Mouse (Mus musculus): Measurements from ENCODE around the gene Coro1b. TPM values are rescaled to one million over a fixed set of nuclear protein-coding genes. Genes with fewer than 3 reads are reported as not detected.
A peak's percentile ranks its signal among the peaks of the same experiment; 100 is the strongest.

Coro1b gene
- total and polyA plus RNA-seq, 2 experiments from 2014 or later, result 97.2 to 120 TPM

DNA sequence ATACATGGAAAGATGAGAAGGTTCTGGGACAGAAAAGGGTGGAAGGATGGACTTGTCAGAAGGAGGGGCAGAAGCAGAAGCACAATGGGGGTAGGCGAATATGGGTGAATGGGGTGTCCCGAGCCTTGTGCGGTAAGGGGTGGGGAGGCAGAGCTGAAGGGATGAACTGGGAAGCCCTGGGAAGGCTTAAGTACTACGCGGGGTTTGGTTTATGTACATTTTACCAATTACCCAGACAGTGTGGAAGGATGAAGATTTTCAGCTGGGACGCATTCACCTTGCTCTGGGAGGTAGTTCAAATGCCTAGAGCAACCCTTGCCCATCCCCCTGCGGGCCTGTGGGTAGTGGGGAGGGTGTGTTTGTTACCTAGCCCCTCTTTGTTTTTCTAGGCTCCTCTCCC is 53.7 kb downstream of the Coro1b start:
- Histone ChIP-seq H3K4me1 (ENCODE audit: control insufficient read depth, insufficient read depth) (peaks cover 21% of the 10 kb centered on the region), H3K4me2 (ENCODE audit: low read depth, low read length) (peak overlapping the region; percentile 82), H3K9me3 (replicated peaks; ENCODE audit: control insufficient read depth, low read length) (no peaks in the 10 kb centered on the region), H3K9ac (replicated peaks; ENCODE audit: low read depth, low read length) (peak overlapping the region; percentile 80), H3K36me3 (replicated peaks; ENCODE audit: control insufficient read depth, insufficient read depth, low read length) (peaks cover 24% of the 10 kb centered on the region), H3K27me3 (ENCODE audit: control insufficient read depth, insufficient read depth, low read length) (no peaks in the 10 kb centered on the region), H3K4me3 (ENCODE audit: low read depth, low read length) (peak overlapping the region; percentile 67), H3K27ac (ENCODE audit: low read depth) (peak overlapping the region; percentile 67)
- no peak for DNase-seq (ENCODE audit: low spot score)
- no peak for TF ChIP-seq CTCF (IDR thresholded peaks at IDR 0.05; ENCODE audit: low read depth)
- no peak for TF ChIP-seq EP300 (IDR thresholded peaks at IDR 0.05; ENCODE audit: low read depth)
- 27% methylated on average over 7 of the region's 7 CpGs for WGBS
- ATAC-seq (ENCODE audit: insufficient read depth, low read depth), result no peak

DNA sequence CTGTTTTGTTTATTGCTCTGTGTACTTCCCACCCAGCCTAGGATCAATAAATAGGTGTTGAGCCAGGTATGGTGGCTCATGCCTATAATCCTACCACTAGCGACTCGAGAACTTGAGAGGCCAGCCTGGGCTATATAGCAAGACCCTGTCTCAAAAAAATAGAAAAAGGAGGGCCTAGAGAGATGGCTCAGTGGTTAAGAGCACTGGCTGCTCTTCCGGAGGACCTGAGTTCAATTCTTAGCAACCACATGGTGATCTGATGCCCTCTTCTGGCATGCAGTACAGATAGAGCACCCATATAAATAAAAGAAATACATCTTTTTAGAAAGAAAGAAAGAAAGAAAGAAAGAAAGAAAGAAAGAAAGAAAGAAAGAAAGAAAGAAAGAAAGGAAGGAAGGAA is 54.7 kb downstream of the Coro1b start:
- peaks cover 21% of the 10 kb centered on the region for H3K4me1 ChIP-seq (ENCODE audit: control insufficient read depth, insufficient read depth)
- H3K4me2 ChIP-seq (ENCODE audit: low read depth, low read length), result no peak overlapping the region
- H3K9ac ChIP-seq (replicated peaks; ENCODE audit: low read depth, low read length), result no peak overlapping the region
- H3K36me3 ChIP-seq (replicated peaks; ENCODE audit: control insufficient read depth, insufficient read depth, low read length), result peaks cover 18% of the 10 kb centered on the region
- TF ChIP-seq EP300 (IDR thresholded peaks at IDR 0.05; ENCODE audit: low read depth) (no peak), CTCF (IDR thresholded peaks at IDR 0.05; ENCODE audit: low read depth) (no peak)
- ATAC-seq (ENCODE audit: insufficient read depth, low read depth), result no peak
- no peaks in the 10 kb centered on the region for H3K9me3 ChIP-seq (replicated peaks; ENCODE audit: control insufficient read depth, low read length)
- H3K4me3 ChIP-seq (ENCODE audit: low read depth, low read length), result no peak overlapping the region
- H3K27ac ChIP-seq (ENCODE audit: low read depth), result no peak overlapping the region
- WGBS, result 69% methylated on average over 3 of the region's 3 CpGs
- DNase-seq (ENCODE audit: low spot score), result no peak
- no peaks in the 10 kb centered on the region for H3K27me3 ChIP-seq (ENCODE audit: control insufficient read depth, insufficient read depth, low read length)

Other genes with a start within 250 kb of the Coro1b start
Only the 30 nearest of the 34 such genes appear.
- gene Unc93b1, start 213.4 kb upstream of the Coro1b start, total RNA-seq (2014; rRNA removed; ENCODE audit: low replicate concordance), result 11.9 and 29.6 TPM in 2 replicates
- 15.5 and 18.1 TPM in 2 replicates for gene Unc93b1, start 213.4 kb upstream of the Coro1b start, polyA plus RNA-seq (2015; fragmentation: Nextera tagmentation; extraction: Ambion mirVana)
- gene Aldh3b3, start 190.0 kb upstream of the Coro1b start, total RNA-seq (2014; rRNA removed; ENCODE audit: low replicate concordance), result not detected in 2 replicates
- gene Aldh3b3, start 190.0 kb upstream of the Coro1b start, polyA plus RNA-seq (2015; fragmentation: Nextera tagmentation; extraction: Ambion mirVana), result 0.22 and 0.29 TPM in 2 replicates
- gene Aldh3b2, start 176.3 kb upstream of the Coro1b start, total RNA-seq (2014; rRNA removed; ENCODE audit: low replicate concordance), result 3.9 TPM in 1 of 2 replicates, not detected in the other
- gene Aldh3b2, start 176.3 kb upstream of the Coro1b start, polyA plus RNA-seq (2015; fragmentation: Nextera tagmentation; extraction: Ambion mirVana), result 0.18 TPM in 2 replicates
- gene Acy3, start 162.0 kb upstream of the Coro1b start, total RNA-seq (2014; rRNA removed; ENCODE audit: low replicate concordance), result 32.3 and 74.8 TPM in 2 replicates
- 21.5 and 22.6 TPM in 2 replicates for gene Acy3, start 162.0 kb upstream of the Coro1b start, polyA plus RNA-seq (2015; fragmentation: Nextera tagmentation; extraction: Ambion mirVana)
- gene Tbx10, start 155.9 kb upstream of the Coro1b start, total RNA-seq (2014; rRNA removed; ENCODE audit: low replicate concordance), result not detected in 2 replicates
- gene Tbx10, start 155.9 kb upstream of the Coro1b start, polyA plus RNA-seq (2015; fragmentation: Nextera tagmentation; extraction: Ambion mirVana), result not detected in 2 replicates
- 110 and 175 TPM in 2 replicates for gene Nudt8, start 148.0 kb upstream of the Coro1b start, total RNA-seq (2014; rRNA removed; ENCODE audit: low replicate concordance)
- 131 and 138 TPM in 2 replicates for gene Nudt8, start 148.0 kb upstream of the Coro1b start, polyA plus RNA-seq (2015; fragmentation: Nextera tagmentation; extraction: Ambion mirVana)
- 4.0 and 7.0 TPM in 2 replicates for gene Gm49405, start 148.0 kb upstream of the Coro1b start, total RNA-seq (2014; rRNA removed; ENCODE audit: low replicate concordance)
- gene Gm49405, start 148.0 kb upstream of the Coro1b start, polyA plus RNA-seq (2015; fragmentation: Nextera tagmentation; extraction: Ambion mirVana), result 3.6 and 4.0 TPM in 2 replicates
- gene Doc2g, start 145.3 kb upstream of the Coro1b start, total RNA-seq (2014; rRNA removed; ENCODE audit: low replicate concordance), result 158 and 202 TPM in 2 replicates
- gene Doc2g, start 145.3 kb upstream of the Coro1b start, polyA plus RNA-seq (2015; fragmentation: Nextera tagmentation; extraction: Ambion mirVana), result 114 and 116 TPM in 2 replicates
- gene Ndufv1, start 135.8 kb upstream of the Coro1b start, total RNA-seq (2014; rRNA removed; ENCODE audit: low replicate concordance), result 910 and 941 TPM in 2 replicates
- gene Ndufv1, start 135.8 kb upstream of the Coro1b start, polyA plus RNA-seq (2015; fragmentation: Nextera tagmentation; extraction: Ambion mirVana), result 1,083 and 1,090 TPM in 2 replicates
- 266 and 311 TPM in 2 replicates for gene Gstp1, start 110.6 kb upstream of the Coro1b start, total RNA-seq (2014; rRNA removed; ENCODE audit: low replicate concordance)
- gene Gstp1, start 110.6 kb upstream of the Coro1b start, polyA plus RNA-seq (2015; fragmentation: Nextera tagmentation; extraction: Ambion mirVana), result 440 and 449 TPM in 2 replicates
- gene Gstp2, start 102.6 kb upstream of the Coro1b start, total RNA-seq (2014; rRNA removed; ENCODE audit: low replicate concordance), result 4.5 and 9.7 TPM in 2 replicates
- gene Gstp2, start 102.6 kb upstream of the Coro1b start, polyA plus RNA-seq (2015; fragmentation: Nextera tagmentation; extraction: Ambion mirVana), result 17.0 and 22.7 TPM in 2 replicates
- gene Gstp3, start 89.0 kb upstream of the Coro1b start, total RNA-seq (2014; rRNA removed; ENCODE audit: low replicate concordance), result not detected in 2 replicates
- gene Gstp3, start 89.0 kb upstream of the Coro1b start, polyA plus RNA-seq (2015; fragmentation: Nextera tagmentation; extraction: Ambion mirVana), result not detected in 2 replicates
- not detected in 2 replicates for gene Cabp2, start 67.0 kb upstream of the Coro1b start, total RNA-seq (2014; rRNA removed; ENCODE audit: low replicate concordance)
- not detected in 2 replicates for gene Cabp2, start 67.0 kb upstream of the Coro1b start, polyA plus RNA-seq (2015; fragmentation: Nextera tagmentation; extraction: Ambion mirVana)
- 63.2 and 67.3 TPM in 2 replicates for gene Cdk2ap2, start 51.4 kb upstream of the Coro1b start, total RNA-seq (2014; rRNA removed; ENCODE audit: low replicate concordance)
- 46.8 and 59.6 TPM in 2 replicates for gene Cdk2ap2, start 51.4 kb upstream of the Coro1b start, polyA plus RNA-seq (2015; fragmentation: Nextera tagmentation; extraction: Ambion mirVana)
- 26.2 and 47.3 TPM in 2 replicates for gene Pitpnm1, start 48.6 kb upstream of the Coro1b start, total RNA-seq (2014; rRNA removed; ENCODE audit: low replicate concordance)
- 17.9 and 21.9 TPM in 2 replicates for gene Pitpnm1, start 48.6 kb upstream of the Coro1b start, polyA plus RNA-seq (2015; fragmentation: Nextera tagmentation; extraction: Ambion mirVana)
- 21.4 and 23.8 TPM in 2 replicates for gene Aip, start 22.8 kb upstream of the Coro1b start, total RNA-seq (2014; rRNA removed; ENCODE audit: low replicate concordance)
- 61.7 and 66.2 TPM in 2 replicates for gene Aip, start 22.8 kb upstream of the Coro1b start, polyA plus RNA-seq (2015; fragmentation: Nextera tagmentation; extraction: Ambion mirVana)
- not detected in 2 replicates for gene Gpr152, start 8.8 kb upstream of the Coro1b start, total RNA-seq (2014; rRNA removed; ENCODE audit: low replicate concordance)
- 0.03 TPM in 2 replicates for gene Gpr152, start 8.8 kb upstream of the Coro1b start, polyA plus RNA-seq (2015; fragmentation: Nextera tagmentation; extraction: Ambion mirVana)
- not detected in 2 replicates for gene Cabp4, start 4.6 kb upstream of the Coro1b start, total RNA-seq (2014; rRNA removed; ENCODE audit: low replicate concordance)
- 0.07 and 0.11 TPM in 2 replicates for gene Cabp4, start 4.6 kb upstream of the Coro1b start, polyA plus RNA-seq (2015; fragmentation: Nextera tagmentation; extraction: Ambion mirVana)
- 13.5 TPM in 1 of 2 replicates, not detected in the other for gene Ptprcap, start 5.0 kb downstream of the Coro1b start, total RNA-seq (2014; rRNA removed; ENCODE audit: low replicate concordance)
- gene Ptprcap, start 5.0 kb downstream of the Coro1b start, polyA plus RNA-seq (2015; fragmentation: Nextera tagmentation; extraction: Ambion mirVana), result 0.46 and 1.1 TPM in 2 replicates
- gene Rps6kb2, start 14.7 kb downstream of the Coro1b start, total RNA-seq (2014; rRNA removed; ENCODE audit: low replicate concordance), result 34.2 and 62.0 TPM in 2 replicates
- 32.9 and 35.2 TPM in 2 replicates for gene Rps6kb2, start 14.7 kb downstream of the Coro1b start, polyA plus RNA-seq (2015; fragmentation: Nextera tagmentation; extraction: Ambion mirVana)
- gene Carns1, start 26.9 kb downstream of the Coro1b start, total RNA-seq (2014; rRNA removed; ENCODE audit: low replicate concordance), result 40.3 and 119 TPM in 2 replicates
- 20.6 and 23.8 TPM in 2 replicates for gene Carns1, start 26.9 kb downstream of the Coro1b start, polyA plus RNA-seq (2015; fragmentation: Nextera tagmentation; extraction: Ambion mirVana)
- gene Tbc1d10c, start 42.7 kb downstream of the Coro1b start, total RNA-seq (2014; rRNA removed; ENCODE audit: low replicate concordance), result 5.2 TPM in 1 of 2 replicates, not detected in the other
- gene Tbc1d10c, start 42.7 kb downstream of the Coro1b start, polyA plus RNA-seq (2015; fragmentation: Nextera tagmentation; extraction: Ambion mirVana), result 2.7 and 4.4 TPM in 2 replicates
- 808 and 961 TPM in 2 replicates for gene Ppp1ca, start 43.4 kb downstream of the Coro1b start, total RNA-seq (2014; rRNA removed; ENCODE audit: low replicate concordance)
- 738 and 763 TPM in 2 replicates for gene Ppp1ca, start 43.4 kb downstream of the Coro1b start, polyA plus RNA-seq (2015; fragmentation: Nextera tagmentation; extraction: Ambion mirVana)
- gene Rad9a, start 53.0 kb downstream of the Coro1b start, total RNA-seq (2014; rRNA removed; ENCODE audit: low replicate concordance), result 9.5 and 12.3 TPM in 2 replicates
- gene Rad9a, start 53.0 kb downstream of the Coro1b start, polyA plus RNA-seq (2015; fragmentation: Nextera tagmentation; extraction: Ambion mirVana), result 9.5 and 9.7 TPM in 2 replicates
- 3.4 and 14.7 TPM in 2 replicates for gene Clcf1, start 65.6 kb downstream of the Coro1b start, total RNA-seq (2014; rRNA removed; ENCODE audit: low replicate concordance)
- gene Clcf1, start 65.6 kb downstream of the Coro1b start, polyA plus RNA-seq (2015; fragmentation: Nextera tagmentation; extraction: Ambion mirVana), result 0.67 and 0.91 TPM in 2 replicates
- gene AC109138.7, start 65.7 kb downstream of the Coro1b start, total RNA-seq (2014; rRNA removed; ENCODE audit: low replicate concordance), result not detected in 2 replicates
- gene AC109138.7, start 65.7 kb downstream of the Coro1b start, polyA plus RNA-seq (2015; fragmentation: Nextera tagmentation; extraction: Ambion mirVana), result not detected in 2 replicates
- gene Pold4, start 83.3 kb downstream of the Coro1b start, total RNA-seq (2014; rRNA removed; ENCODE audit: low replicate concordance), result 18.6 and 30.8 TPM in 2 replicates
- gene Pold4, start 83.3 kb downstream of the Coro1b start, polyA plus RNA-seq (2015; fragmentation: Nextera tagmentation; extraction: Ambion mirVana), result 23.0 and 27.9 TPM in 2 replicates
- 11.5 and 11.6 TPM in 2 replicates for gene Ssh3, start 120.6 kb downstream of the Coro1b start, total RNA-seq (2014; rRNA removed; ENCODE audit: low replicate concordance)
- 6.2 and 6.4 TPM in 2 replicates for gene Ssh3, start 120.6 kb downstream of the Coro1b start, polyA plus RNA-seq (2015; fragmentation: Nextera tagmentation; extraction: Ambion mirVana)
- 2.1 and 2.3 TPM in 2 replicates for gene Ankrd13d, start 134.5 kb downstream of the Coro1b start, total RNA-seq (2014; rRNA removed; ENCODE audit: low replicate concordance)
- 0.40 and 0.41 TPM in 2 replicates for gene Ankrd13d, start 134.5 kb downstream of the Coro1b start, polyA plus RNA-seq (2015; fragmentation: Nextera tagmentation; extraction: Ambion mirVana)
- gene Grk2, start 157.6 kb downstream of the Coro1b start, total RNA-seq (2014; rRNA removed; ENCODE audit: low replicate concordance), result 50.4 and 50.6 TPM in 2 replicates
- gene Grk2, start 157.6 kb downstream of the Coro1b start, polyA plus RNA-seq (2015; fragmentation: Nextera tagmentation; extraction: Ambion mirVana), result 6.9 and 7.8 TPM in 2 replicates